Mouse (Mus musculus) megakaryocyte, embryonic 14.5 days (primary cell): Measurements from ENCODE around the gene Hcfc2.

Source experiments
- FLI1 ChIP-seq: IDR thresholded peaks from 2 replicates; pipeline ENCODE4 v1.6.1; 2012; ENCODE audit warnings: low read length, inconsistent platforms, mixed read lengths
- GATA1 ChIP-seq: IDR thresholded peaks from 3 replicates; pipeline ENCODE4 v1.6.1; 2012; ENCODE audit warnings: mixed read lengths, low read length, inconsistent platforms, borderline replicate concordance

GRCm38 (mm10) chr10:82791713-82792112 lies 95.8 kb downstream of the Hcfc2 start:
- TF ChIP-seq GATA1 (no peak), FLI1 (no peak)
